Mouse (Mus musculus): ENCODE results near the gene Slc12a7. TPM values are rescaled to one million over a fixed set of nuclear protein-coding genes. Genes with fewer than 3 reads are reported as not detected.

Slc12a7 gene
- polyA plus RNA-seq, 1 experiment from 2014 or later, result 7.5 TPM

- WGBS, result 90% methylated on average over 8 of the region's 8 CpGs
Measured at GRCm38 (mm10) chr13:73803450-73804178, 70.7 kb downstream of the Slc12a7 start.

GRCm38 (mm10) chr13:73804914-73805313, 72.0 kb downstream of the Slc12a7 start:
- Histone ChIP-seq H3K4me1 (ENCODE audit: control insufficient read depth, insufficient read depth, low read length) (no peaks in the 10 kb centered on the region), H3K36me3 (ENCODE audit: control insufficient read depth, insufficient read depth, low read length) (no peaks in the 10 kb centered on the region), H3K9ac (ENCODE audit: low read depth, low read length) (no peak overlapping the region), H3K4me3 (ENCODE audit: low read depth, low read length) (no peak overlapping the region), H3K27ac (ENCODE audit: low read length) (no peak overlapping the region), H3K27me3 (ENCODE audit: control insufficient read depth, insufficient read depth, low read depth, low read length) (no peaks in the 10 kb centered on the region), H3K4me2 (ENCODE audit: low read length) (no peak overlapping the region), H3K9me3 (replicated peaks; ENCODE audit: control insufficient read depth, low read length, poor library complexity, severe bottlenecking) (no peaks in the 10 kb centered on the region)
- 96% methylated on average over 5 of the region's 5 CpGs for WGBS
- ATAC-seq, result no peak

More at GRCm38 (mm10) chr13:73803450-73804178, 70.7 kb downstream of the Slc12a7 start:
- no peaks in the 10 kb centered on the region for H3K36me3 ChIP-seq (ENCODE audit: control insufficient read depth, insufficient read depth, low read length)
- no peak overlapping the region for H3K9ac ChIP-seq (ENCODE audit: low read depth, low read length)
- no peaks in the 10 kb centered on the region for H3K27me3 ChIP-seq (ENCODE audit: control insufficient read depth, insufficient read depth, low read depth, low read length)
- H3K4me1 ChIP-seq (ENCODE audit: control insufficient read depth, insufficient read depth, low read length), result no peaks in the 10 kb centered on the region
- no peaks in the 10 kb centered on the region for H3K9me3 ChIP-seq (replicated peaks; ENCODE audit: control insufficient read depth, low read length, poor library complexity, severe bottlenecking)
- no peak overlapping the region for H3K4me3 ChIP-seq (ENCODE audit: low read depth, low read length)
- no peak overlapping the region for H3K4me2 ChIP-seq (ENCODE audit: low read length)
- no peak overlapping the region for H3K27ac ChIP-seq (ENCODE audit: low read length)
- no peak for ATAC-seq

GRCm38 (mm10) chr13:73812936-73813335, 80.0 kb downstream of the Slc12a7 start:
- 95% methylated on average over 3 of the region's 3 CpGs for WGBS
- Histone ChIP-seq H3K27ac (ENCODE audit: low read length) (no peak overlapping the region), H3K4me2 (ENCODE audit: low read length) (no peak overlapping the region), H3K9ac (ENCODE audit: low read depth, low read length) (no peak overlapping the region), H3K9me3 (replicated peaks; ENCODE audit: control insufficient read depth, low read length, poor library complexity, severe bottlenecking) (no peaks in the 10 kb centered on the region), H3K36me3 (ENCODE audit: control insufficient read depth, insufficient read depth, low read length) (no peaks in the 10 kb centered on the region), H3K4me1 (ENCODE audit: control insufficient read depth, insufficient read depth, low read length) (no peaks in the 10 kb centered on the region), H3K27me3 (ENCODE audit: control insufficient read depth, insufficient read depth, low read depth, low read length) (no peaks in the 10 kb centered on the region), H3K4me3 (ENCODE audit: low read depth, low read length) (no peak overlapping the region)
- ATAC-seq, result no peak

GRCm38 (mm10) chr13:73814181-73814580, 81.3 kb downstream of the Slc12a7 start:
- Histone ChIP-seq H3K4me2 (ENCODE audit: low read length) (no peak overlapping the region), H3K9ac (ENCODE audit: low read depth, low read length) (no peak overlapping the region), H3K4me3 (ENCODE audit: low read depth, low read length) (no peak overlapping the region), H3K36me3 (ENCODE audit: control insufficient read depth, insufficient read depth, low read length) (no peaks in the 10 kb centered on the region), H3K4me1 (ENCODE audit: control insufficient read depth, insufficient read depth, low read length) (no peaks in the 10 kb centered on the region), H3K27me3 (ENCODE audit: control insufficient read depth, insufficient read depth, low read depth, low read length) (no peaks in the 10 kb centered on the region), H3K9me3 (replicated peaks; ENCODE audit: control insufficient read depth, low read length, poor library complexity, severe bottlenecking) (no peaks in the 10 kb centered on the region), H3K27ac (ENCODE audit: low read length) (no peak overlapping the region)
- WGBS, result 90% methylated on average over 7 of the region's 7 CpGs
- no peak for ATAC-seq

GRCm38 (mm10) chr13:73816338-73816737, 83.4 kb downstream of the Slc12a7 start:
- no peak for ATAC-seq
- no peak overlapping the region for H3K4me2 ChIP-seq (ENCODE audit: low read length)
- H3K36me3 ChIP-seq (ENCODE audit: control insufficient read depth, insufficient read depth, low read length), result no peaks in the 10 kb centered on the region
- 77% methylated on average over 6 of the region's 6 CpGs for WGBS
- H3K27ac ChIP-seq (ENCODE audit: low read length), result no peak overlapping the region
- H3K4me1 ChIP-seq (ENCODE audit: control insufficient read depth, insufficient read depth, low read length), result no peaks in the 10 kb centered on the region
- no peak overlapping the region for H3K4me3 ChIP-seq (ENCODE audit: low read depth, low read length)
- H3K9me3 ChIP-seq (replicated peaks; ENCODE audit: control insufficient read depth, low read length, poor library complexity, severe bottlenecking), result no peaks in the 10 kb centered on the region
- no peaks in the 10 kb centered on the region for H3K27me3 ChIP-seq (ENCODE audit: control insufficient read depth, insufficient read depth, low read depth, low read length)
- no peak overlapping the region for H3K9ac ChIP-seq (ENCODE audit: low read depth, low read length)

GRCm38 (mm10) chr13:73818921-73819320, 86.0 kb downstream of the Slc12a7 start:
- H3K36me3 ChIP-seq (ENCODE audit: control insufficient read depth, insufficient read depth, low read length), result no peaks in the 10 kb centered on the region
- H3K27me3 ChIP-seq (ENCODE audit: control insufficient read depth, insufficient read depth, low read depth, low read length), result no peaks in the 10 kb centered on the region
- H3K27ac ChIP-seq (ENCODE audit: low read length), result no peak overlapping the region
- ATAC-seq, result no peak
- no peaks in the 10 kb centered on the region for H3K4me1 ChIP-seq (ENCODE audit: control insufficient read depth, insufficient read depth, low read length)
- no peak overlapping the region for H3K4me2 ChIP-seq (ENCODE audit: low read length)
- no peaks in the 10 kb centered on the region for H3K9me3 ChIP-seq (replicated peaks; ENCODE audit: control insufficient read depth, low read length, poor library complexity, severe bottlenecking)
- no peak overlapping the region for H3K4me3 ChIP-seq (ENCODE audit: low read depth, low read length)
- 80% methylated on average over 3 of the region's 3 CpGs for WGBS
- no peak overlapping the region for H3K9ac ChIP-seq (ENCODE audit: low read depth, low read length)

GRCm38 (mm10) chr13:73821251-73821650, 88.4 kb downstream of the Slc12a7 start:
- H3K9me3 ChIP-seq (replicated peaks; ENCODE audit: control insufficient read depth, low read length, poor library complexity, severe bottlenecking), result no peaks in the 10 kb centered on the region
- no peak overlapping the region for H3K4me3 ChIP-seq (ENCODE audit: low read depth, low read length)
- no peak overlapping the region for H3K27ac ChIP-seq (ENCODE audit: low read length)
- H3K36me3 ChIP-seq (ENCODE audit: control insufficient read depth, insufficient read depth, low read length), result peaks cover 2% of the 10 kb centered on the region
- ATAC-seq, result no peak
- H3K4me1 ChIP-seq (ENCODE audit: control insufficient read depth, insufficient read depth, low read length), result no peaks in the 10 kb centered on the region
- WGBS, result 93% methylated on average over 7 of the region's 7 CpGs
- no peak overlapping the region for H3K9ac ChIP-seq (ENCODE audit: low read depth, low read length)
- no peak overlapping the region for H3K4me2 ChIP-seq (ENCODE audit: low read length)
- no peaks in the 10 kb centered on the region for H3K27me3 ChIP-seq (ENCODE audit: control insufficient read depth, insufficient read depth, low read depth, low read length)

GRCm38 (mm10) chr13:73822187-73822800, 89.4 kb downstream of the Slc12a7 start:
- 60% methylated on average over 4 of the region's 4 CpGs for WGBS
- H3K27ac ChIP-seq (ENCODE audit: low read length), result no peak overlapping the region
- H3K36me3 ChIP-seq (ENCODE audit: control insufficient read depth, insufficient read depth, low read length), result peaks cover 6% of the 10 kb centered on the region
- H3K4me1 ChIP-seq (ENCODE audit: control insufficient read depth, insufficient read depth, low read length), result no peaks in the 10 kb centered on the region
- H3K9me3 ChIP-seq (replicated peaks; ENCODE audit: control insufficient read depth, low read length, poor library complexity, severe bottlenecking), result no peaks in the 10 kb centered on the region
- H3K27me3 ChIP-seq (ENCODE audit: control insufficient read depth, insufficient read depth, low read depth, low read length), result no peaks in the 10 kb centered on the region
- H3K4me3 ChIP-seq (ENCODE audit: low read depth, low read length), result no peak overlapping the region
- ATAC-seq, result no peak
- no peak overlapping the region for H3K4me2 ChIP-seq (ENCODE audit: low read length)
- no peak overlapping the region for H3K9ac ChIP-seq (ENCODE audit: low read depth, low read length)

GRCm38 (mm10) chr13:73823711-73824110, 90.8 kb downstream of the Slc12a7 start:
- no peaks in the 10 kb centered on the region for H3K4me1 ChIP-seq (ENCODE audit: control insufficient read depth, insufficient read depth, low read length)
- H3K9me3 ChIP-seq (replicated peaks; ENCODE audit: control insufficient read depth, low read length, poor library complexity, severe bottlenecking), result no peaks in the 10 kb centered on the region
- no peak overlapping the region for H3K9ac ChIP-seq (ENCODE audit: low read depth, low read length)
- H3K27me3 ChIP-seq (ENCODE audit: control insufficient read depth, insufficient read depth, low read depth, low read length), result no peaks in the 10 kb centered on the region
- H3K4me2 ChIP-seq (ENCODE audit: low read length), result no peak overlapping the region
- WGBS, result 89% methylated on average over 6 of the region's 6 CpGs
- no peak overlapping the region for H3K4me3 ChIP-seq (ENCODE audit: low read depth, low read length)
- no peak for ATAC-seq
- H3K27ac ChIP-seq (ENCODE audit: low read length), result no peak overlapping the region
- peaks cover 6% of the 10 kb centered on the region for H3K36me3 ChIP-seq (ENCODE audit: control insufficient read depth, insufficient read depth, low read length)
